Mouse (Mus musculus): ENCODE results near the gene Elmo2. TPM values are rescaled to one million over a fixed set of nuclear protein-coding genes. Genes with fewer than 3 reads are reported as not detected.

The Elmo2 gene
- polyA plus RNA-seq, 1 experiment from 2014 or later = 66.3 TPM

- ATAC-seq (replicated peaks; ENCODE audit: low FRiP score, low TSS enrichment, low read depth) = no peak
Measured at GRCm38 (mm10) chr2:165239533-165240144, 86.6 kb downstream of the Elmo2 start.

GRCm38 (mm10) chr2:165238416-165239145 is 87.7 kb downstream of the Elmo2 start:
- Histone ChIP-seq H3K27me3 (replicated peaks; ENCODE audit: control insufficient read depth, insufficient read depth, low read length) (peaks cover 99% of the 10 kb centered on the region), H3K4me1 (replicated peaks; ENCODE audit: control insufficient read depth, insufficient read depth, low read length) (peaks cover 7% of the 10 kb centered on the region; the same call in 1 of the 2 replicates), H3K4me3 (ENCODE audit: low read depth, low read length) (no peak overlapping the region), H3K4me2 (ENCODE audit: low read length) (no peak overlapping the region), H3K9ac (ENCODE audit: low read length) (no peak overlapping the region), H3K27ac (ENCODE audit: low read depth) (no peak overlapping the region), H3K36me3 (ENCODE audit: control insufficient read depth, insufficient read depth, low read length) (no peaks in the 10 kb centered on the region), H3K9me3 (ENCODE audit: control insufficient read depth, low read length) (no peaks in the 10 kb centered on the region)
- no peak for ATAC-seq (replicated peaks; ENCODE audit: low FRiP score, low TSS enrichment, low read depth)
- no peak for DNase-seq (ENCODE audit: low spot score)
- WGBS = 11% methylated on average over 12 of the region's 12 CpGs

More at GRCm38 (mm10) chr2:165239533-165240144, 86.6 kb downstream of the Elmo2 start:
- Histone ChIP-seq H3K4me2 (ENCODE audit: low read length) (no peak overlapping the region), H3K4me3 (ENCODE audit: low read depth, low read length) (no peak overlapping the region), H3K27me3 (replicated peaks; ENCODE audit: control insufficient read depth, insufficient read depth, low read length) (peaks cover 98% of the 10 kb centered on the region), H3K36me3 (ENCODE audit: control insufficient read depth, insufficient read depth, low read length) (no peaks in the 10 kb centered on the region), H3K9ac (ENCODE audit: low read length) (no peak overlapping the region), H3K9me3 (ENCODE audit: control insufficient read depth, low read length) (no peaks in the 10 kb centered on the region), H3K4me1 (replicated peaks; ENCODE audit: control insufficient read depth, insufficient read depth, low read length) (0 out of 2 replicates have a peak, but pooled peaks cover 3% of the 10 kb centered on the region), H3K27ac (ENCODE audit: low read depth) (no peak overlapping the region)
- 8% methylated on average over 15 of the region's 15 CpGs for WGBS
- peak; percentile 66 for DNase-seq (ENCODE audit: low spot score)

Other genes with a start within 250 kb of the Elmo2 start
- not detected in 2 replicates for gene 1700025C18Rik, start 235.7 kb downstream of the Elmo2 start, polyA plus RNA-seq (2014; fragmentation: Nextera tagmentation; extraction: Ambion mirVana)
- gene Cdh22, start 91.6 kb downstream of the Elmo2 start, polyA plus RNA-seq (2014; fragmentation: Nextera tagmentation; extraction: Ambion mirVana) = 0.11 and 0.12 TPM in 2 replicates
- 50.5 and 52.4 TPM in 2 replicates for gene Slc35c2, start 38.6 kb downstream of the Elmo2 start, polyA plus RNA-seq (2014; fragmentation: Nextera tagmentation; extraction: Ambion mirVana)
- 0.72 and 1.5 TPM in 2 replicates for gene Zfp663, start 42.2 kb upstream of the Elmo2 start, polyA plus RNA-seq (2014; fragmentation: Nextera tagmentation; extraction: Ambion mirVana)
- 9.2 and 10.4 TPM in 2 replicates for gene Zfp334, start 61.8 kb upstream of the Elmo2 start, polyA plus RNA-seq (2014; fragmentation: Nextera tagmentation; extraction: Ambion mirVana)
- 0.23 and 0.32 TPM in 2 replicates for gene Ocstamp, start 73.9 kb upstream of the Elmo2 start, polyA plus RNA-seq (2014; fragmentation: Nextera tagmentation; extraction: Ambion mirVana)
- 0.09 and 0.12 TPM in 2 replicates for gene Slc13a3, start 146.8 kb upstream of the Elmo2 start, polyA plus RNA-seq (2014; fragmentation: Nextera tagmentation; extraction: Ambion mirVana)
- gene Trp53rka, start 166.8 kb upstream of the Elmo2 start, polyA plus RNA-seq (2014; fragmentation: Nextera tagmentation; extraction: Ambion mirVana) = 35.4 and 37.1 TPM in 2 replicates
- gene Slc2a10, start 177.3 kb upstream of the Elmo2 start, polyA plus RNA-seq (2014; fragmentation: Nextera tagmentation; extraction: Ambion mirVana) = 4.6 and 4.7 TPM in 2 replicates

All from intestine, embryonic 14.5 days (tissue).